Mouse (Mus musculus) hindlimb bud, embryonic 11.5 days (tissue): ENCODE results near the gene Mybphl.

Source experiments
- DNase-seq: peaks from one replicate; pipeline ENCODE4 v3.0.0-alpha.2; 2012; ENCODE audit warnings: low read depth, low spot score; ENCODE audit errors: extremely low spot score

Mybphl gene

DNA sequence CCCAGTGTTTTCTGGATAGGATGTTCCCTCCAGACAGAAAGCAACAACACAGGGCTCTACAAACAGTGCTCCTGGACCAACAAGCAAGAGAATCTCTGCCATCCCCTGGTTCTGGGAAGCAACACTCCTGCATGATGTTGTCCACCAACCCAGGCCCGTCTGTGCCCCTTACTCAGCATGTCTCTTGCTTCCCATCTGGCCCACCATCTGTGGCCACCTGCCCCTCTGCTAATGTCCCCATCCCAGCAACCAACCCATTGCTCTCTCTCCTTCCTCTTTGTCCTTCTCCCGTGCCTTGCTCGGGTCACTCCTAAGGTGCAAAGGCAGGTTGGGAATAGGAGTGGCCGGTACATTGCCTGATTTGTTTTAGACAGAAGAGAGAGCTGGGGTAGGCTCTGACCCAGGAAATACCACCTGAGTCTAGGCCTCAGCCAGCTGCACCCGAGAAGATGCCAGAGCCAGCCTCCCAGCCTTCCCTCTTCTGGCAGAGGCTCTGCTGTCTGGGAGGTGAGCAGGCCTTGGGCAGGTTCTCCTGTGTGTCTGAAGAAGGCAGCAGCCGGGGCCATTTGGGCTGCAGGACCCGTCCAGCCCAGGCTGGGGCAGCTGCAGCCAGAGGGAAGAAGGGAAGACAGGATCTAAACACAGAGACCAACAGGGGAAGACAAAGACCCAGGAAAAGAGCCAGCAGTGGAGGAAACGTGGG lies 45.1 kb downstream of the Mybphl start:
- DNase-seq, result no peak

DNA sequence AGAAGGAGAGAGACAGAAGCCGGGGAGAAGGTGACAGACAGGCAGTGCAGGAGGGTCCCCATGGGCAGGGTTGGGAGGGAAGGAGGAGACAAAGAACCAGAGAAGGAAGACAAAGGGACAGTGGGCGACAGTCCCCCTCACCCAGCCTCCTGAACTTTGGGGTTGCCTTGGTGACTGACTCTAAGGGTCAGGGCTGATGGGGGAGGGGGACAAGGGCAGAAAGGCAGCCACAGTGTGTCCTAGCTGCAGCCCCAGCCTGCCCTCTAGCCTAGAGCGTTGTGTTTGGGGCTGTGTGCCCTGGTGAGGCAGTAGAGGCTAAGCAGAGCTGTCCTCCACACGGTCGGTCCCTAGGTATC lies 45.6 kb downstream of the Mybphl start:
- no peak for DNase-seq

GRCm38 (mm10) chr3:108411026-108411753 lies 46.5 kb downstream of the Mybphl start:
- no peak for DNase-seq

DNA sequence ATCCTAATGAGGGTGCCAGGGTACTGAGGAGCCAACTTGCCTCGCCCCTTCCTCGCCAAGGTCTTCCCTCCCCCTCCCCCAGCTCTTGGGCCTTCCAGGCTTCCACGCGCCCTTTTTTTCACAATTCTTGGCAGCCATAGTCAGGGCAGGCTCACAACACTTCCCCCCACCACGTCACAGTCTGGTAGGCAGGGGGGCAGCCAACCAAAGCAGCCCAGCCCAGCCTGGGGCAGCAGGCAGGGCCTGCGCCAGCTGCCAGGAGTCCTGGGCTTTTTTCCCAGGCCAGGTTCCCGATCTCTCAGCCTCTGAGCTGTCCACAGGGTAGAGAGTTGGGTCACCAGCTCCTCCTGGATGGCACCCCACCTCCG lies 47.0 kb downstream of the Mybphl start:
- DNase-seq, result no peak

GRCm38 (mm10) chr3:108413634-108414360 lies 49.1 kb downstream of the Mybphl start:
- no peak for DNase-seq

DNA sequence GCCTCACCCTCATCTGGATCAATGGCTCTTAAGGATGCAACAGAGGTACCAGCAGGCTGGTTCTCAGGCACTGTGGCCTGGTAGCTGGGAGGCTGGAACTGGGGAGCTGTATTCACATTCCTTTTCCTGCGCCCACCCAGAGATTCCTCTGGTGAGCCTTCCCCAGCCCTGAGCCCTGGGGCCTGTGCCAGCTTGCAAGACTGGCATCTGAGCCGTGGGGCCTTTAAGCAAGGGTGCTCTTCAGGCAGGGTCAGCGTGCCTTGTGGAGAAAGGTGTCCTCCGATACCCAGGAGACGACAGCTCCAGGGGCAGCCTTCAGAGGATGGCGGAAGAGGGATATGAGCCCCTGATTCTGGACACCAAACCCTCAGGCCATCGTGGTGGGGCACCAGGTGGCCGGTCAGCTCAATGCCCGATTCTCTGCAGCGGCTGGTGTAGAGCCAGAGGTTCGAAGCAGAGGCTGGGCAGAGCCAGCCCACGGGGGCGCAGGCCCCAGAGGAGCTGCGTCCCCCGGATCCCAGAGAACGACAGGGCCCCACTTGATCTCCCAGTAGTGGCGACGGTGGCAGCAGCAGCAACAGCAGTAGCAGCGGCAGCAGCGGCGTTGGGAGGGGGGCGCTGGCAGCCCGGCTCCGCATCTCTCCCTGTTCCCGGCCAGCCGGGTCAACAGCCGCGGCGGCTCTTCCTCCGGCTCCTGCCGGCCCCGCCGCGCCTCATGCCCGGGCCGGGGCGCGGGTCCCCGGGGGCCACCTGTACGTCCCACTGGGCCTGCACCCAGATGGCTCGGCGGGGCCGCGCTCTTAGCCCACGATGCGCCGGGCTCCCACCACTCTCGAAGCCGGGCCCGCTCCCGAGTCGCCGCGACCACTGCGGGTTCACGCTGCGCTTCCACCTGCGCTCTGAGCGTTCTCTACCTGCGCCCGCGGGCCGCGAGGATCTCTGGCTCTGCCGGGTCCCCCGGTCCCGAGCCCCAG lies 50.4 kb downstream of the Mybphl start, which contains the start of gene Celsr2:
Gene Celsr2, minus strand, starts transcription at position 696 of the 974 bp plus-strand sequence.
- no peak for DNase-seq

GRCm38 (mm10) chr3:108415831-108416223 lies 51.1 kb downstream of the Mybphl start:
- no peak for DNase-seq

DNA sequence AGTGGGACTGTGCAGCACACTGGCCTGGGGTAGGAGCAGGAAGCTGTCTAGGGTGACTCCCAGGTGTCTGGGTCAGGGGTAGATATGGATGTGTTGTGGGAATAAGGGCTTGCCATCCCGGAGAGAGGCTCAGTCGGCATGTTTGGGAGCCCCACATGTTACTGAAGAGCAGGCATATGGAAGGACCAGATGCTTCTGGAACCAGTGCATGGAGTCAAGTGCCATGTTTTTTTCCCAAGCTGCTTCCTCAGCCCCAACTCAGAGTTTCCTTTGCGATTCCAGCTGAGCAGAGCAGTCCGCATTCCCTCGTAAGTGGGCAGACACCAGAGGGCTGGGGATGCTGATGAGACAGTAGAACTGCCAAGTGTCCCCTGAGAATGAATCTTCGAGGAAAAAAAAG lies 58.3 kb downstream of the Mybphl start:
- no peak for DNase-seq

GRCm38 (mm10) chr3:108423844-108424801 lies 59.4 kb downstream of the Mybphl start:
- DNase-seq, result no peak

GRCm38 (mm10) chr3:108424944-108425623 lies 60.4 kb downstream of the Mybphl start:
- no peak for DNase-seq

- no peak for DNase-seq
Measured at GRCm38 (mm10) chr3:108425624-108426018, 60.9 kb downstream of the Mybphl start.
